Mouse (Mus musculus) intestine, embryonic 15.5 days (tissue): ENCODE data around the gene 1110008P14Rik. TPM values are rescaled to one million over a fixed set of nuclear protein-coding genes. Genes with fewer than 3 reads are reported as not detected.
A peak's percentile ranks its signal among the peaks of the same experiment; 100 is the strongest.

Experiments
- ATAC-seq: fragments of 200-750 bp; cut with Nextera tagmentation; 2 replicates; pipeline ENCODE4 v1.8.0; 2017; ENCODE audit warnings: moderate TSS enrichment, moderate library complexity
- H3K27ac ChIP-seq: fragments of 300-500 bp; sonication (generic); 2 replicates; pipeline ENCODE4 v1.5.1; 2015; ENCODE audit warnings: mild to moderate bottlenecking, inconsistent platforms
- H3K27me3 ChIP-seq: fragments of 300-500 bp; sonication (generic); replicated peaks from 2 replicates; pipeline ENCODE4 v1.6.1; 2015; ENCODE audit warnings: inconsistent platforms
- H3K36me3 ChIP-seq: fragments of 300-500 bp; sonication (generic); 2 replicates; pipeline ENCODE4 v1.6.1; 2015; ENCODE audit warnings: inconsistent platforms
- H3K4me1 ChIP-seq: fragments of 300-500 bp; sonication (generic); replicated peaks from 2 replicates; pipeline ENCODE4 v1.6.1; 2015; ENCODE audit warnings: inconsistent platforms
- H3K4me2 ChIP-seq: fragments of 300-500 bp; sonication (generic); replicated peaks from 2 replicates; pipeline ENCODE4 v1.6.1; 2015; ENCODE audit warnings: mild to moderate bottlenecking, inconsistent platforms
- H3K4me3 ChIP-seq: fragments of 300-500 bp; sonication (generic); replicated peaks from 2 replicates; pipeline ENCODE4 v1.5.1; 2015; ENCODE audit warnings: inconsistent platforms
- H3K9ac ChIP-seq: fragments of 300-500 bp; sonication (generic); 2 replicates; pipeline ENCODE4 v1.6.1; 2015; ENCODE audit warnings: inconsistent platforms
- H3K9me3 ChIP-seq: fragments of 300-500 bp; sonication (generic); 2 replicates; pipeline ENCODE4 v1.6.1; 2016; ENCODE audit warnings: inconsistent platforms
- WGBS: fragments of 180-500 bp; shearing (Covaris S2); methylation state at CpG from one replicate; pipeline ENCODE4 v1.1.7; 2015; 5-methylcytosine and 5-hydroxymethylcytosine counted together
- polyA plus RNA-seq: library from polyadenylated mRNA; unstranded; fragments of >200 nt; fragmentation: Nextera tagmentation; extraction: Ambion mirVana; gene quantifications from 2 replicates; pipeline ENCODE4 v1.2.1, GENCODE M21; 2015

The 1110008P14Rik gene
- polyA plus RNA-seq, 1 experiment from 2014 or later, result 38.6 TPM

GRCm38 (mm10) chr2:32404663-32405062 is 22.9 kb upstream of the 1110008P14Rik start:
- no peak overlapping the region for H3K9ac ChIP-seq

GRCm38 (mm10) chr2:32396695-32397094 is 15.0 kb upstream of the 1110008P14Rik start:
- H3K27ac ChIP-seq, result peak overlapping the region; percentile 89
- peak overlapping the region; percentile 86 for H3K9ac ChIP-seq
- H3K9me3 ChIP-seq, result no peaks in the 10 kb centered on the region
- no peaks in the 10 kb centered on the region for H3K27me3 ChIP-seq
- no peak for ATAC-seq
- WGBS, result 0% methylated on average over 15 of the region's 15 CpGs
- H3K4me3 ChIP-seq, result peak overlapping the region; percentile 98
- peak overlapping the region; percentile 90 for H3K4me2 ChIP-seq
- peaks cover 8% of the 10 kb centered on the region; the same call in 1 of the 2 replicates for H3K36me3 ChIP-seq
- H3K4me1 ChIP-seq, result peaks cover 23% of the 10 kb centered on the region

More at GRCm38 (mm10) chr2:32404663-32405062, 22.9 kb upstream of the 1110008P14Rik start:
- Histone ChIP-seq H3K4me2 (no peak overlapping the region), H3K36me3 (peaks cover 20% of the 10 kb centered on the region), H3K27ac (no peak overlapping the region), H3K4me3 (no peak overlapping the region), H3K27me3 (no peaks in the 10 kb centered on the region), H3K4me1 (peaks cover 9% of the 10 kb centered on the region; the same call in 1 of the 2 replicates), H3K9me3 (no peaks in the 10 kb centered on the region)
- 12% methylated on average over 2 of the region's 2 CpGs for WGBS
- ATAC-seq, result 0 out of 2 replicates have a peak, but pooled peaks have one; percentile 18

- Histone ChIP-seq H3K36me3 (peaks cover 5% of the 10 kb centered on the region; the same call in 1 of the 2 replicates), H3K4me3 (peak overlapping the region; percentile 98), H3K4me1 (peaks cover 23% of the 10 kb centered on the region), H3K4me2 (peak overlapping the region; percentile 90), H3K9ac (peak overlapping the region; percentile 86), H3K9me3 (no peaks in the 10 kb centered on the region), H3K27me3 (no peaks in the 10 kb centered on the region), H3K27ac (peak overlapping the region; percentile 89)
- peak; percentile 95 for ATAC-seq
- WGBS, result under 1% methylated on average over 59 of the region's 59 CpGs
Observed at GRCm38 (mm10) chr2:32395946-32396621, 14.3 kb upstream of the 1110008P14Rik start.

GRCm38 (mm10) chr2:32395484-32395945 is 13.8 kb upstream of the 1110008P14Rik start, which contains the start of gene Ptges2:
Ptges2 (plus strand) TSS chr2:32395896.
- Histone ChIP-seq H3K27me3 (no peaks in the 10 kb centered on the region), H3K9me3 (no peaks in the 10 kb centered on the region), H3K4me3 (peak within 1 kb of the TSS; percentile 98), H3K36me3 (no peaks in the 10 kb centered on the region), H3K27ac (peak within 1 kb of the TSS; percentile 89), H3K4me2 (peak within 1 kb of the TSS; percentile 90), H3K9ac (peak within 1 kb of the TSS; percentile 86), H3K4me1 (peaks cover 23% of the 10 kb centered on the region)
- ATAC-seq, result peak; percentile 90
- under 1% methylated on average over 31 of the region's 31 CpGs for WGBS

- Histone ChIP-seq H3K4me3 (peak overlapping the region; percentile 98), H3K9me3 (no peaks in the 10 kb centered on the region), H3K4me2 (peak overlapping the region; percentile 90), H3K27ac (peak overlapping the region; percentile 89), H3K4me1 (peaks cover 22% of the 10 kb centered on the region), H3K27me3 (no peaks in the 10 kb centered on the region), H3K36me3 (no peaks in the 10 kb centered on the region), H3K9ac (peak overlapping the region; percentile 86)
- 3% methylated on average over 8 of the region's 8 CpGs for WGBS
- peak; percentile 16 for ATAC-seq
Observed at GRCm38 (mm10) chr2:32394973-32395372, 13.2 kb upstream of the 1110008P14Rik start.

GRCm38 (mm10) chr2:32392063-32392462 is 10.3 kb upstream of the 1110008P14Rik start:
- WGBS, result 90% methylated on average over 5 of the region's 5 CpGs
- Histone ChIP-seq H3K9ac (no peak overlapping the region), H3K4me2 (no peak overlapping the region), H3K4me1 (peaks cover 7% of the 10 kb centered on the region), H3K27ac (no peak overlapping the region), H3K27me3 (no peaks in the 10 kb centered on the region), H3K9me3 (no peaks in the 10 kb centered on the region), H3K36me3 (no peaks in the 10 kb centered on the region), H3K4me3 (no peak overlapping the region)
- ATAC-seq, result no peak

GRCm38 (mm10) chr2:32390871-32391270 is 9.1 kb upstream of the 1110008P14Rik start:
- H3K9ac ChIP-seq, result no peak overlapping the region
- 67% methylated on average over 8 of the region's 8 CpGs for WGBS
- no peak overlapping the region for H3K27ac ChIP-seq
- no peaks in the 10 kb centered on the region for H3K9me3 ChIP-seq
- no peak overlapping the region for H3K4me2 ChIP-seq
- no peaks in the 10 kb centered on the region for H3K27me3 ChIP-seq
- H3K4me1 ChIP-seq, result peaks cover 4% of the 10 kb centered on the region; the same call in 1 of the 2 replicates
- no peak overlapping the region for H3K4me3 ChIP-seq
- no peak for ATAC-seq
- H3K36me3 ChIP-seq, result no peaks in the 10 kb centered on the region

GRCm38 (mm10) chr2:32389157-32389556 is 7.4 kb upstream of the 1110008P14Rik start:
- Histone ChIP-seq H3K9ac (no peak overlapping the region), H3K4me2 (no peak overlapping the region), H3K27ac (no peak overlapping the region), H3K27me3 (no peaks in the 10 kb centered on the region), H3K4me3 (no peak overlapping the region), H3K4me1 (no peaks in the 10 kb centered on the region), H3K36me3 (no peaks in the 10 kb centered on the region), H3K9me3 (no peaks in the 10 kb centered on the region)
- ATAC-seq, result no peak
- 74% methylated on average over 2 of the region's 2 CpGs for WGBS

GRCm38 (mm10) chr2:32387706-32388490 is 6.2 kb upstream of the 1110008P14Rik start, which contains the start of gene Lcn2:
Lcn2 (minus strand) TSS chr2:32388252.
- H3K4me1 ChIP-seq, result no peaks in the 10 kb centered on the region
- 64% methylated on average over 5 of the region's 5 CpGs for WGBS
- no peak within 1 kb of the TSS for H3K4me3 ChIP-seq
- no peaks in the 10 kb centered on the region for H3K9me3 ChIP-seq
- H3K27me3 ChIP-seq, result 0 out of 2 replicates have a peak, but pooled peaks cover 6% of the 10 kb centered on the region
- no peak within 1 kb of the TSS for H3K9ac ChIP-seq
- H3K27ac ChIP-seq, result no peak within 1 kb of the TSS
- H3K36me3 ChIP-seq, result no peaks in the 10 kb centered on the region
- ATAC-seq, result no peak
- no peak within 1 kb of the TSS for H3K4me2 ChIP-seq

- Histone ChIP-seq H3K27me3 (0 out of 2 replicates have a peak, but pooled peaks cover 6% of the 10 kb centered on the region), H3K9ac (no peak overlapping the region), H3K4me3 (peak overlapping the region; percentile 65; the same call in 1 of the 2 replicates), H3K9me3 (no peaks in the 10 kb centered on the region), H3K4me1 (peaks cover 9% of the 10 kb centered on the region; the same call in 1 of the 2 replicates), H3K27ac (no peak overlapping the region), H3K36me3 (peaks cover 16% of the 10 kb centered on the region), H3K4me2 (no peak overlapping the region)
- 76% methylated on average over 2 of the region's 2 CpGs for WGBS
- ATAC-seq, result no peak
Observed at GRCm38 (mm10) chr2:32382689-32383088, 951 bp upstream of the 1110008P14Rik start.

GRCm38 (mm10) chr2:32381141-32381774 is 480 bp downstream of the 1110008P14Rik start:
- Histone ChIP-seq H3K9me3 (no peaks in the 10 kb centered on the region), H3K27me3 (0 out of 2 replicates have a peak, but pooled peaks cover 6% of the 10 kb centered on the region), H3K36me3 (peaks cover 28% of the 10 kb centered on the region), H3K4me3 (peak overlapping the region; percentile 65), H3K27ac (no peak overlapping the region), H3K9ac (peak overlapping the region; percentile 59), H3K4me2 (peak overlapping the region; percentile 96), H3K4me1 (peaks cover 9% of the 10 kb centered on the region; the same call in 1 of the 2 replicates)
- peak; percentile 63 for ATAC-seq
- under 1% methylated on average over 27 of the region's 27 CpGs for WGBS
